ENCODE assay signal across 8 mouse cellular contexts in genomic region chr8:81341191-81341590, GRCm38 (mm10). TPM values are rescaled to one million over a fixed set of nuclear protein-coding genes. Genes with fewer than 3 reads are reported as not detected.
DNase-seq lines count a peak whose midpoint lies in the region; ATAC-seq lines count a peak whose summit lies in the region.

No protein-coding gene starts in this region.

- peak; percentile 11; the same call in 1 of the 2 replicates for ATAC-seq in forebrain, embryonic 15.5 days (replicated peaks)
- no peak for ATAC-seq in limb, embryonic 12.5 days (ENCODE audit: insufficient number of reproducible peaks, insufficient read depth, low FRiP score, low TSS enrichment, low read depth)
- ATAC-seq in neural tube, embryonic 14.5 days (ENCODE audit: low read depth) = no peak

- H3K4me2 ChIP-seq in forebrain, embryonic 15.5 days (replicated peaks) = peak overlapping the region; percentile 95
- H3K4me2 ChIP-seq in limb, embryonic 12.5 days = peak overlapping the region; percentile 98
- peak overlapping the region; percentile 93 for H3K4me2 ChIP-seq in neural tube, embryonic 14.5 days (ENCODE audit: low read depth, low read length)

- H3K27me3 ChIP-seq in forebrain, embryonic 15.5 days = 0 out of 2 replicates have a peak, but pooled peaks cover 5% of the 10 kb centered on the region
- peaks cover 20% of the 10 kb centered on the region for H3K27me3 ChIP-seq in limb, embryonic 12.5 days
- no peaks in the 10 kb centered on the region for H3K27me3 ChIP-seq in neural tube, embryonic 14.5 days (ENCODE audit: control insufficient read depth, insufficient read depth, low read length)

- peak overlapping the region; percentile 62; the same call in 1 of the 2 replicates for H3K9ac ChIP-seq in forebrain, embryonic 15.5 days (replicated peaks)
- H3K9ac ChIP-seq in limb, embryonic 12.5 days (replicated peaks) = no peak overlapping the region
- H3K9ac ChIP-seq in neural tube, embryonic 14.5 days (replicated peaks; ENCODE audit: low read depth, low read length) = peak overlapping the region; percentile 57; the same call in 1 of the 2 replicates

- H3K27ac ChIP-seq in forebrain, embryonic 15.5 days (replicated peaks) = no peak overlapping the region
- H3K27ac ChIP-seq in limb, embryonic 12.5 days = no peak overlapping the region
- H3K27ac ChIP-seq in neural tube, embryonic 14.5 days (ENCODE audit: low read depth, low read length) = no peak overlapping the region

- intact Hi-C loops in left cerebral cortex, postnatal 4 days (cut with DNase I) = loop anchor here (10.0 kb wide), 2 partner anchors 276 to 684 kb away; no protein-coding TSS in a partner anchor

- WGBS in forebrain, embryonic 15.5 days = 44% methylated on average over 5 of the region's 5 CpGs
- whole genome bisulfite sequencing in limb, embryonic 12.5 days = 54% methylated on average over 5 of the region's 5 CpGs
- 47% methylated on average over 5 of the region's 5 CpGs for WGBS in neural tube, embryonic 14.5 days

- no peaks in the 10 kb centered on the region for H3K9me3 ChIP-seq in forebrain, embryonic 15.5 days
- no peaks in the 10 kb centered on the region for H3K9me3 ChIP-seq in limb, embryonic 12.5 days
- H3K9me3 ChIP-seq in neural tube, embryonic 14.5 days (ENCODE audit: control insufficient read depth, low read length) = no peaks in the 10 kb centered on the region; the same call in 1 of the 2 replicates

- H3K4me1 ChIP-seq in forebrain, embryonic 15.5 days = peaks cover 13% of the 10 kb centered on the region
- H3K4me1 ChIP-seq in limb, embryonic 12.5 days (replicated peaks) = no peaks in the 10 kb centered on the region
- H3K4me1 ChIP-seq in neural tube, embryonic 14.5 days (ENCODE audit: control insufficient read depth, insufficient read depth, low read length) = 0 out of 2 replicates have a peak, but pooled peaks cover 3% of the 10 kb centered on the region

- peak; percentile 19 for DNase-seq in left cerebral cortex, postnatal 4 days
- DNase-seq in left cerebral cortex, adult 11 months (ENCODE audit: low spot score) = no peak
- DNase-seq in thymus, postnatal 25 days = no peak
- DNase-seq in right cerebral cortex, adult 2 months (ENCODE audit: low spot score in 2 of 2) = no peak
- DNase-seq in thymus, adult 18-20 months = no peak

- no peaks in the 10 kb centered on the region for H3K36me3 ChIP-seq in forebrain, embryonic 15.5 days
- H3K36me3 ChIP-seq in limb, embryonic 12.5 days = no peaks in the 10 kb centered on the region
- no peaks in the 10 kb centered on the region for H3K36me3 ChIP-seq in neural tube, embryonic 14.5 days (ENCODE audit: control insufficient read depth, insufficient read depth, low read length)

- H3K4me3 ChIP-seq in forebrain, embryonic 15.5 days = peak overlapping the region; percentile 70
- H3K4me3 ChIP-seq in limb, embryonic 12.5 days (replicated peaks) = peak overlapping the region; percentile 62
- peak overlapping the region; percentile 55 for H3K4me3 ChIP-seq in neural tube, embryonic 14.5 days (ENCODE audit: low read depth, low read length)

RNA-seq across cellular contexts. Expression of gene Inpp4b, which starts 1.2 kb away (rescaled TPM):
- total RNA-seq in left cerebral cortex, postnatal 4 days (2021) = 1 to 10 TPM; 8.1 to 9.8 TPM
- polyA plus RNA-seq in forebrain, embryonic 15.5 days (2015; fragmentation: Nextera tagmentation; extraction: Ambion mirVana) = 4.7 and 5.0 TPM in 2 replicates
- 14.4 and 15.7 TPM in 2 replicates for polyA plus RNA-seq in limb, embryonic 12.5 days (2016; fragmentation: Nextera tagmentation; extraction: Ambion mirVana)
- 8.5 and 10.1 TPM in 2 replicates for polyA plus RNA-seq in neural tube, embryonic 14.5 days (2014; fragmentation: Nextera tagmentation; extraction: Ambion mirVana)
